Mouse (Mus musculus) ZHBTc4 (cell line): Measurements from ENCODE around the gene Hdhd3.
A peak's percentile ranks its signal among the peaks of the same experiment; 100 is the strongest.

ENCODE experiments used
- DNase-seq: peaks from one replicate; pipeline ENCODE4 v3.0.0-alpha.2; 2011; ENCODE audit warnings: low read depth, low spot score

Hdhd3 gene

DNA sequence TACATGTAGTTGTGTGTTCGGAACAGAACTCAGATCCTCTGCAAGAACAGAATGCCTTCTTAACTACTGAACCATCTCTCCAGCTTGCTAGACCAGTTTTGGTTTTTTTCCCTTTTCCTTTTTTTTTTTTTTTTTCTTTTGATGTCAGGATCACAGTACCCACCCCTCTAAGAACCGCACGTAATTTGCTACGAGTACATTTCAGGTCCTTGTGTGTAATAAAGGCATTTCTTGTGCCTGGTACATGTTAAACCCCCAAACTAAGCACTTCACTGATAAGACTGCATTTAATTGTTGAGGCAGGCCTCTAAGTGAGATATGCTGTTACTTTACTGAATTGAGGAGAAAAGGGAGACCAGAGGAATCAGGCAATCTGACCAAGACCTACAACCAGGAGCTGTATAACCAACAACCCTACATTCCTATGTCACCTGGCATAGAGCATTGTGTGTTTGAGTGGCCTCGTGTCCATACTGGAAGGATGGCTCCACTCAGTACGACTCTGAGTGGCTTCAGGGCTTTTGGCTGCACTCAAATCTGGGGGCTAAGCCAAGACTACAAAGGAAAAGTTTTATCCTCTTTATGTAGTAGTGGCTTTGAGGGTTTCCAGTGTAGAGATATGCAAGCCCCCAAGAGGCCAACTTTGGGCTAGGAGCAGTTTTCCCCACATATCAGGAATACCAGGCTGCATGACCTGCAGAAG lies 25.6 kb downstream of the Hdhd3 start:
- no peak for DNase-seq

DNA sequence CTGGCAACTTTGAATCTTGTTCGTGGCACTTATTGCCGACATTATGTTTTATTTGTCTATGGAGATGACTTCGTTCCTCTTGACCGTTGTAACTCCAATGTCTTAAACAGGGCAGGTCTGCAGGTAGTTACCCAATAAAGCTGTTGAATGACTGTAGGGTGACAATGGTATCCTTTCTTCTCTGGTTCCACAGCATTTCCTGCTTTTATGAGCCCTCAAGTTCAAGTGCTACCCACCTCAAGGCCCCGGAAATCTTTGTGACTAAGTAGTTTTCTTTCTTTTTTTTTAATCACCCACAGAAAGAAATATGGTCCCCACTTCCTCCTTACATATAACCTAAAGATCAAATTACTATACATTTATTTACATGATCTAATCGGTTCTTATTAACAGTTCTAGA lies 27.5 kb downstream of the Hdhd3 start:
- no peak for DNase-seq

DNA sequence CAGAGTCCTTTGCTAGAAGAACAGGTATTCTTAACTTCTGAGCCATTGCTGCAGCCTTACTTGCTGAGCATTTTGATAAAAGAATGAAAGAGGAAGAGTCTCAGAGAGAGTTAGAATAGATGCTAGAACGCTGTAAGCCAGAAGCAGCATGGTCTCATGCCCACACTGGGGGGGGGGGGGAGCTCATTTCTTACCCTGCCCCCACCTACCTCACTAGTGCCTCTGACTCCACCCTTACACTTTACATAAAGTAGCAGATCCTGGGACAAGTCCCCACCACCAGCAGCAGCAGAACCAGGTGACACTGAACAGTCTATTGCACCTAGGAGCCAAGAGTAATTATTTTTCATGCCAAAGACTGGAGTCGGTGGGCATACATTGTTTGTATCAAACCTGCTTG lies 28.1 kb downstream of the Hdhd3 start:
- no peak for DNase-seq

DNA sequence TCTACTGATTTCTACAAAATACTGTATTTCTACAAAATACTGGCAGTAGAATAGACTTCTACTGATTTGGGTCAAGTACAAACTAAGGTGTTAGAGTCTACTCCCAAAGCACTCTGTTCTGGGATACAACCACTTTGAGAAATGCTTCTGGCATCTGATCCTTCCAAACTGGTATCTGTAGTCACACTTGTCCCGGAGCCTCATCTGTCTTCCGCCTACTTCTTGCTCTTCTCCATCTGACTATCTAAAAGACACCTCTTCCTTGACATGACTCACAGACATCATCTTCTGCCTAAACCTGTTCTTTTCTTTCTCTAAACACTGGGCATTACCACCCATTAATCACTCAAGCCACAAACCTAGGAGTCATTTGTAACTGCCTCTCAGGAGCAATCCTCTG lies 31.2 kb downstream of the Hdhd3 start:
- no peak for DNase-seq

DNA sequence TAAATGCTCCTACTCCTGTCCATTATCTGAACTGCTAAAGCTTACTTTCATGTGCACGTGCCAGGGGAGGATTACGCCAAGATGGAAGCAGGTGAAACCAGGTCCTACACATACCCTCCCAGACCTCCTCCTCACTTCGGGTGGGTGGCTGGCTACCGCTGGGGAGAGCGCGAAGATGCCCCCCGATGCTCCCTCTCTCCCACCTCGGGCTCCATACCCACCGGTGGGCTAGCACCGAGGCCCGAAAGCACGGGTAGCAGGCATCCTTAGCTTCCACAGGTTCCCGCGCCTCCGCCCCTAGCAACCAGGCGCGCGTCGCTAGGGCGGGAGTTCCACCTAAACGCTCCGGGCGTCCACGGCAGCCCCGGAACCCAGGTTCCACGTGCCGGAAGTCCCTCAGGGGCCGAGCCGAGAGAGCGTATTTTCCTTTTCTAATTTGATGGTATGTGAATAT lies 32.6 kb downstream of the Hdhd3 start, which contains the start of gene Wdr31:
Wdr31 (minus strand) TSS at position 299 of the 454 bp plus-strand sequence.
- DNase-seq, result peak; percentile 92

DNA sequence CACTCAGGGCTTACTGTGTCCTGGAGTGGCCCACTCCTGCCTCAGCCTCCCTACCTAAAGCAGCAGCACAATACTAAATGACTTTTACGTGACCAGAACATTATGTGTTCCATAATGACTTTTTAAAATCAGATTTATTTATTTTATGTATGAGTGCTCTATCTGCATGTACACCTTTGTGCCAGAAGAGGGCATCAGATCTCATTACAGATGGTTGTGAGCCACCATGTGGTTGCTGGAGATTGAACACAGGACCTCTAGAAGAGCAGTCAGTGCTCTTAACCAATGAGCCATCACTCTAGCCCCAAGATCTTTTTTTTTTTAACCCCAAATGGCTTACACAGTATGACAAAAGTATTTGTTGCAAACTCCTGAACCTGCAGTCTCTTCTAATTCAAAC lies 35.1 kb downstream of the Hdhd3 start:
- peak; percentile 52 for DNase-seq

DNA sequence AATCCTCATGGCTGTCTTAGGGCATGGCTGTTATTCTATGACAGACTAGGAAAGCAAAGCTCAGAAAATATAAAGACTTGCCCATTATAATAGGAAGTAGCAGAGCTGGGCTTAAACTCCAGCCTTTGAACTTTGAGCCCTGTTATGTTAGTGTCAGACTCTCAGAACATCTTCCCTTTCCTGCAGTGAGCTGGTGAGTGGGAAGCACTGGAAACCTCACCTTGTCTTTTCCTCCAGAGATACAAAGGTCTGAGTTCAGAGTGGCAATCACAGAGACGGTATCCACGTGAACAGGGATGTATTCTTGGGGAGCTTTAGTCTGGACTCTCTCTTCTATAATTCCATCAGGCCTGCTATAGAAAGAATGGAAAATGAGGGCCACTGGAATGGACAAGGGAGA lies 40.1 kb downstream of the Hdhd3 start:
- no peak for DNase-seq

DNA sequence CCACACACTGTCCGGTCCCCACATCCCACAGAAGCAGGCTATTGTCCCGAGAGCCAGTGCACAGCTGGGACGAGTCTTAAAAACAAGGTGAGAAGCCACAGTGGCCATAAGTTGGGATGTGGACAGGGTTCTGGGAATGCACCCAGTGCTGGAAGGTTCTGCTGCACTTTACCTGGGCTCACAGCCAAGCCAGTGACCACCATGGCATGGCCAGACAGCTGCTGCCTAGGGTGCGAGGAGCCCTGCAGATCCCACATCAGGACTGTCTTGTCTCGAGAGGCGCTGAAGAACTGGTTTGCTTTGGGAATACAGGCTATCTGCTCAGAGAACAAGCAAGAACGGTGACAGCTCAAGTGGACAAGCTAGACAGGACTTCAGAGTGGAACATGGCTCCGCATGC lies 42.9 kb downstream of the Hdhd3 start:
- DNase-seq, result no peak

DNA sequence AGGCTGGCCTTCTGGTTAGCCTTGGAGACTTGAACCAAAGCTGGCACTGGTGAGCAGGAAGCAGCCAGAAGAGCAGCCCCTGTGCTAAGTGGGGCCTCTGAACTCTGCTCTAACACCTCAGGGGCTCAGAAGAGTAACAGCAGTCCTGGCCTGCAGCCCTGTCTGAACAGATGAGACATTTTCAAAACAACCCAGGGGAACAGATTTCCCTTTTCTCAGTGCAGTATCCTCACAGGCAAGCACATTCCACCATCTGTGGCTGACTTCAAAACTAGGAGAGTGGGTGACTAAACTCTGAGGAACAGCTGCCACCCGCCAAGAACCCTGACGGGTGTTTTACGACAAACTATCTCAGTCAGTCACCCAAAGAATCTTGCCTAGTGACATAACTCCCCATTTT lies 44.2 kb downstream of the Hdhd3 start:
- no peak for DNase-seq

DNA sequence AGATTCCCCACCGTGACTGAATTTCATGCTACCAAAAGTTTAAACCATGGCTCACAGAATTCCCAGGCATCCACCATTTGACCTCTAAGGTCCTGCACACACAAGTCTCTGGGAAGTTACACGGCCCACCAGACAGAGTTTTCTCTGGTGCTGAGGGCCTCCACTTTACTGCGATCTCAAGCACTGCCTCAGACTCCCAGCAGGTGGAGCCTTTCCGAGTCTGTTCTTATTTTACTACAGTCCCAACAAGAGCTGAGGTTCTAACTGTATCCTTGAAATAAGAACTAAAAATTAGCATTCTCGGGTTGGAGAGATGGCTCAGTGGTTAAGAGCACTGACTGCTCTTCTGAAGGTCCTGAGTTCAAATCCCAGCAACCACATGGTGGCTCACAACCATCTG lies 48.3 kb downstream of the Hdhd3 start:
- peak; percentile 63 for DNase-seq
